ENCODE assay signal across 13 mouse cellular contexts in genomic region chr2:13226031-13226430, GRCm38 (mm10).
"Had no signal": no experiment of that assay in that cellular context is flagged by ENCODE, and none has a peak within 500 bp of the region (broad histone marks: within the 10 kb centered on the region; RNA-seq: fewer than 3 reads in every experiment).

No protein-coding gene starts in this region.

- H3K4me3 ChIP-seq: limb, embryonic 13.5 days; liver, embryonic 15.5 days; midbrain, embryonic 15.5 days; stomach, embryonic 15.5 days had no signal

- H3K9ac ChIP-seq: limb, embryonic 13.5 days; liver, embryonic 15.5 days; midbrain, embryonic 15.5 days; stomach, embryonic 15.5 days had no signal

- H3K4me1 ChIP-seq: limb, embryonic 13.5 days; liver, embryonic 15.5 days; midbrain, embryonic 15.5 days; stomach, embryonic 15.5 days had no signal

- H3K4me2 ChIP-seq: limb, embryonic 13.5 days; liver, embryonic 15.5 days; midbrain, embryonic 11.5 days; midbrain, embryonic 15.5 days; stomach, embryonic 15.5 days had no signal

- H3K9me3 ChIP-seq: limb, embryonic 13.5 days; liver, embryonic 15.5 days; midbrain, embryonic 15.5 days; stomach, embryonic 15.5 days had no signal

- ATAC-seq: lung, postnatal 0 days; midbrain, embryonic 15.5 days had no signal

- H3K27ac ChIP-seq: limb, embryonic 13.5 days; liver, embryonic 15.5 days; midbrain, embryonic 15.5 days; stomach, embryonic 15.5 days had no signal

- DNase-seq: kidney, postnatal 14 days; left cerebral cortex, postnatal 4 days; lung, adult 2 months; lung, postnatal 36 days; right cerebral cortex, postnatal 14 days; thymus, adult 2 months; thymus, postnatal 25 days had no signal

- H3K27me3 ChIP-seq: liver, embryonic 15.5 days; midbrain, embryonic 15.5 days; stomach, embryonic 15.5 days had no signal

- H3K36me3 ChIP-seq: limb, embryonic 13.5 days; midbrain, embryonic 15.5 days; stomach, embryonic 15.5 days had no signal
